Mouse (Mus musculus): ENCODE measurements around the gene Col6a3.

DNA sequence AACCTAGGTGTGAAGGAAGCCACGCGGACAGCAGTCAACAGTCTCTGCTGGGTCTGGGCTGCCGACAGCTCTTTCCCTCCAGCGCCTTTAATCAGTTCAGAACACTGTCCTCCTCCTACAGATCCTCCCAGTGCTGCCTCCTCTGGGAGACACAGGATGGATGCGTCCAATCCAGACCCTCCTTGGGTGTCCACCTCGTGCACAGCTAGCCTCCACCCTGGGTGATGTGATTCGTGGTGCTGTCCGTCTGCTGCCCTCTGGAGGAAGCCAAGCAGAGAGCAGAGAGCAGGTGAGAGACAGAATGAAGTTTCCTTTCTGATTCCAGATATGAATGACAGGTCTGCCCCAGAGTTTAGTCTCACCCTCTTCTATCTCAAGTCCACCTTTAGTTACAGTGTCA is 6.1 kb upstream of the Col6a3 start:
- peak; percentile 65 for TF ChIP-seq CTCF (conservative IDR thresholded peaks at IDR 0.05; ENCODE audit: insufficient read depth, insufficient read length, low read depth, low read length)
- no peak for TF ChIP-seq POLR2A (IDR thresholded peaks at IDR 0.05; ENCODE audit: low read depth, low read length)

All from kidney, adult 2 months (tissue).